Mouse (Mus musculus) stomach, embryonic 16.5 days (tissue): ENCODE data around the gene Mmp20. TPM values are rescaled to one million over a fixed set of nuclear protein-coding genes. Genes with fewer than 3 reads are reported as not detected.

Source experiments
- ATAC-seq: fragments of 200-750 bp; cut with Nextera tagmentation; 2 replicates; pipeline ENCODE4 v1.8.0; 2017; ENCODE audit warnings: moderate number of reproducible peaks, moderate TSS enrichment; ENCODE audit not compliant: insufficient read depth, low FRiP score
- H3K27ac ChIP-seq: fragments of 300-500 bp; sonication (generic); 2 replicates; pipeline ENCODE4 v1.5.1; 2014; ENCODE audit warnings: low read length
- H3K27me3 ChIP-seq: fragments of 300-500 bp; sonication (generic); 2 replicates; pipeline ENCODE4 v1.6.1; 2014; ENCODE audit warnings: low read length, control low read depth, mixed read lengths; ENCODE audit not compliant: control insufficient read depth, insufficient read depth
- H3K36me3 ChIP-seq: fragments of 300-500 bp; sonication (generic); 2 replicates; pipeline ENCODE4 v1.6.1; 2014; ENCODE audit warnings: low read length; ENCODE audit not compliant: control insufficient read depth, insufficient read depth
- H3K4me1 ChIP-seq: fragments of 300-500 bp; sonication (generic); 2 replicates; pipeline ENCODE4 v1.6.1; 2014; ENCODE audit warnings: low read length, control low read depth, mixed read lengths; ENCODE audit not compliant: control insufficient read depth, insufficient read depth
- H3K4me2 ChIP-seq: fragments of 300-500 bp; sonication (generic); 2 replicates; pipeline ENCODE4 v1.6.1; 2014; ENCODE audit warnings: low read depth, low read length, mixed read lengths
- H3K4me3 ChIP-seq: fragments of 300-500 bp; sonication (generic); replicated peaks from 2 replicates; pipeline ENCODE4 v1.5.1; 2014; ENCODE audit warnings: mild to moderate bottlenecking, low read length
- H3K9ac ChIP-seq: fragments of 300-500 bp; sonication (generic); 2 replicates; pipeline ENCODE4 v1.6.1; 2014; ENCODE audit warnings: low read length
- H3K9me3 ChIP-seq: fragments of 300-500 bp; sonication (generic); replicated peaks from 2 replicates; pipeline ENCODE4 v1.6.1; 2016; ENCODE audit warnings: low read length, control low read depth; ENCODE audit not compliant: control insufficient read depth
- WGBS: fragments of 180-500 bp; shearing (Covaris S2); extraction: QIAGEN DNeasy Blood & Tissue Kit; methylation state at CpG from one replicate; pipeline ENCODE4 v1.1.7; 2014; 5-methylcytosine and 5-hydroxymethylcytosine counted together
- polyA plus RNA-seq: library from polyadenylated mRNA; unstranded; fragments of >200 nt; fragmentation: Nextera tagmentation; extraction: Ambion mirVana; gene quantifications from 2 replicates; pipeline ENCODE4 v1.2.1, GENCODE M21; 2015

Mmp20 gene
- polyA plus RNA-seq, 1 experiment from 2014 or later = not detected

DNA sequence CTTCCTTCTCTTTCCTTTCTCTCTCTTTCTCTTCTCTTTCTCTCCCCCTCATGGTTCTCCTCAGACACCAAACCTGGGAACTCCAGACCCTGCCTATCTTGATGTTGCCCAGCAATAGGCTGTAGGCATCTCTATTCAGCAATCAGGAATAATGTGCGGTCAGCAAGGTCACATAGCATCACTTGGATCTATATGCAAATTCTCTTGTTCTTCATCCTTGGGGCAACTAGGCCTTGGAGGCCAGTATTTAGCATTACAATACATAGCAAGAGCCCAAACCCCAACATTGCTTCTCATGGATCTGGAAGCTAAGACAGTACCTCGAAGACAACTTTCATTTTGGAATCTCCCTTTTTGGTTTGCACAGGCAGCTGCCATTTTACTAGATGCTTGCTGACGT, 19.9 kb downstream of the Mmp20 start:
- Histone ChIP-seq H3K4me1 (no peaks in the 10 kb centered on the region), H3K27me3 (no peaks in the 10 kb centered on the region), H3K4me3 (no peak overlapping the region), H3K36me3 (no peaks in the 10 kb centered on the region), H3K27ac (no peak overlapping the region), H3K9ac (no peak overlapping the region), H3K9me3 (no peaks in the 10 kb centered on the region), H3K4me2 (no peak overlapping the region)
- ATAC-seq = no peak
- WGBS = 86% methylated on average over 3 of the region's 3 CpGs

DNA sequence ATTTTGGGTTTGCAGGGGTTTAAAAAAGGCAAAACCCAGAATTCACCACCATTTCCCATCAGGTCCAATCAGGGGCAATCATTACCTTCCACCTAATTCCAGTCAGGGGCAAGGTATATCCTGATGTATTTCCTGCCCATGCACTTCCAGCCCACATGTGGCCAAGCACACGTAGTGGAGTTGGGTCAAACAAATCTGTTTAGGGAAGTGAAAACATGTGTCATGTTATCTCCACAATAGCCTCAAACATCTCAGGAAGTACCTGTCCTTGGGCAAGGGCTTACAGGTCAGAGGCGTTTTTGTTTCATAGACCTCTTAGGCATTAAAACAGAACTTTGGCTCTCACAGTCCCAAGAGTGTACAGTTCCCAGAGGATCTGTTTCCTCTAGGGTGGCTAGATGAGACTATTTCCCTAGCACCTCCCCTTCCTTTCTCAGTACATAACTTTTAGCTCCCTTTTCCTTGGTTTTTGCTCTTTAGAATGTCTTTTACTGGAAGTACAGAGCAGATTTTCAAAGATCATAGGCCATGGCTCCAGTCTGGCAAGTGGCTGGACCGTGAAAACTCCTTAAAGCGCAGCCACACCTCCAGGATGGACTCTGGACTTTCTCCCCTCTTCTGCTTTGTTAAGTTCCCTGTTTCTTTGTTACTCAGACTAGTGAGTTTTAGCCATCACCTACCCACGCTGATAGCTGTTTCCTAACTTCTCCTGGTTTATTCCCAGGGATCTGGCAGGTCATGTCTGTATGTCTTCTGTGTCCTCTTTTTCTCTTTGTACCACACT, 22.6 kb downstream of the Mmp20 start:
- peak; percentile 47; the same call in 1 of the 2 replicates for ATAC-seq
- no peaks in the 10 kb centered on the region for H3K4me1 ChIP-seq
- 62% methylated on average over 5 of the region's 5 CpGs for WGBS
- no peaks in the 10 kb centered on the region for H3K36me3 ChIP-seq
- H3K27ac ChIP-seq = no peak overlapping the region
- H3K27me3 ChIP-seq = no peaks in the 10 kb centered on the region
- H3K9ac ChIP-seq = no peak overlapping the region
- no peak overlapping the region for H3K4me3 ChIP-seq
- no peak overlapping the region for H3K4me2 ChIP-seq
- H3K9me3 ChIP-seq = no peaks in the 10 kb centered on the region

DNA sequence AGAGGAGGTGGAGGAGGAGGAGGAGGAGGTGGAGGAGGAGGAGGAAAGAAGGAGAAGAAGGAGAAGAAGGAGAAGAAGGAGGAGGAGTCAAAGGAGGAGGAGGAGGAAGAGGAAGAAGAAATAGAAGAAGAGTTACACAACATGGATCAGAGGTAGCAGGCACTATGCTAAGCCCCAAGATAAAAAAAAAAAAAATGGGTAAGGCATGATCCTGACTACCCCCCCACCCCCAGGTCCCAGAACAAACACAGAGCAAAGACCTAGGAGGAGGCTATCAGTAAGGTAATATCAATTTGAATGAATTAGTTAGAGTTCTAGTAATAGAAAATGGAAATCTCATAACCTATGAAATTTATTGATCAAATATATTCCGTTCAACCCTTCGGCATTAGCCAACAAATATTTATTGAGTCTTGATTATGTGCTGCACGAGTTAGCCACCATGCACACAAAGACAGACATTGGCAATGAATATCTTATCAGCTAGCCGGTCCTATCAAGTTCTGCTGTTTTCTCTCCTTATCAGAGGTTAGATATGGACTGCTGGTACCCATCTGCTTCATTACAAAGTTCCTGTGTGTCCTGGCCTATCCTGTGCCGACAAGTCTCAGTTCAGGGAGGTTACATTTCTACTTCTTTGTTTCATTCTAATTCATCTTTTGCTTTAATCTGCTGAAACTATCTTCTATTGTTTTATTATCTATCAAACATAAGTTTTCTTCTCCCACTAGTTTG, 24.5 kb downstream of the Mmp20 start:
- H3K27ac ChIP-seq = no peak overlapping the region
- no peak for ATAC-seq
- H3K4me3 ChIP-seq = no peak overlapping the region
- no peak overlapping the region for H3K4me2 ChIP-seq
- no peaks in the 10 kb centered on the region for H3K27me3 ChIP-seq
- no peaks in the 10 kb centered on the region for H3K9me3 ChIP-seq
- no peak overlapping the region for H3K9ac ChIP-seq
- no peaks in the 10 kb centered on the region for H3K4me1 ChIP-seq
- 54% methylated on average over 5 of the region's 5 CpGs for WGBS
- no peaks in the 10 kb centered on the region for H3K36me3 ChIP-seq

DNA sequence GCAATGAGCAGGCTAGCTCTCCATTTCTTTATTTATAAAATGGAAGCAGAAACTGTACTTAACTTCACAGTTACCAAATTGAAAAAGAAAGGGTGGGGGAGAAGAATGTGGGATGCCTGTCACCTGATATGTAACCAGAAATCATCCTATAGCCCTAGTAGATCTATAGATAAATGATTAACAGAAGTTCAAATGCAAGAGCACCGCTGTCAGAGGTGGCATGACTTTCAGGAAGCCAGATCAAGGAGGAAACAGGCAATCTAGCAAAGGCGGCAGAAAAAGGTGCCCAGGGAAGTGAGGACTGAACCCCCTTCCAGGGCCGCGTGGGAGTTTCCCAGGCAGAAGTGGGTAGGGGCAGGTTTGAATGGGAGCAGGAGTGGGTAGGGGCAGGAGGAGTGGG, 29.9 kb downstream of the Mmp20 start:
- Histone ChIP-seq H3K9ac (no peak overlapping the region), H3K27ac (no peak overlapping the region; the same call in 1 of the 2 replicates), H3K27me3 (no peaks in the 10 kb centered on the region), H3K4me3 (no peak overlapping the region), H3K9me3 (no peaks in the 10 kb centered on the region), H3K4me2 (no peak overlapping the region), H3K36me3 (no peaks in the 10 kb centered on the region), H3K4me1 (no peaks in the 10 kb centered on the region)
- 52% methylated on average over 4 of the region's 4 CpGs for WGBS
- no peak for ATAC-seq

DNA sequence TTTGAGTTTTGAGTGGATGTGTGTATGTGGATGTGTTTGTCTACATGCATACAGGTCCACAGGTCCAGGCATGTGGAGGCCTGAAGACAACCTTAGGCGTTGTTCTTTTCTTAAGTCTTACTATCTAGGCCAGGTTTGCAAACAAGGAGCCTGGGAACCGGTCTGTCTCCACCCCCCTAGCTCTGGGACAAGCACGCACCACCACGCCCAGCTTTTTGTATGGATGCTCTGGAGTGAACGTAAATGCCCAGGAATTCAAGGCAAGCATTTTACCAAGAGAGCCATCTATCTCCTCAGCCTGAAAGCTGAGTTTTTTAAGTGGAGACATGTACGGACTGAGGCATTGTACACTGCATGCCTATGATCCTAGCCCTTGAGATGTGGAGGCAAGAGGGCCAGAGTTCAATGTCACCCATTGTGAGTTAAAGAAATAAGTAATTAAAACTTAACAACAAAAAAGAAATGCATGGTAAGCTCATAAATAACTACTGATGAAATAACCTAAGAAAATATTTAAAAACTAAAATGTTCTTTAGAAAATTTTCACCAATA, 31.5 kb downstream of the Mmp20 start:
- Histone ChIP-seq H3K4me1 (no peaks in the 10 kb centered on the region), H3K9me3 (no peaks in the 10 kb centered on the region), H3K4me2 (no peak overlapping the region), H3K27me3 (no peaks in the 10 kb centered on the region), H3K9ac (no peak overlapping the region), H3K27ac (no peak overlapping the region), H3K4me3 (no peak overlapping the region), H3K36me3 (no peaks in the 10 kb centered on the region)
- ATAC-seq = peak; percentile 53; the same call in 1 of the 2 replicates
- WGBS = 65% methylated on average over 6 of the region's 6 CpGs

DNA sequence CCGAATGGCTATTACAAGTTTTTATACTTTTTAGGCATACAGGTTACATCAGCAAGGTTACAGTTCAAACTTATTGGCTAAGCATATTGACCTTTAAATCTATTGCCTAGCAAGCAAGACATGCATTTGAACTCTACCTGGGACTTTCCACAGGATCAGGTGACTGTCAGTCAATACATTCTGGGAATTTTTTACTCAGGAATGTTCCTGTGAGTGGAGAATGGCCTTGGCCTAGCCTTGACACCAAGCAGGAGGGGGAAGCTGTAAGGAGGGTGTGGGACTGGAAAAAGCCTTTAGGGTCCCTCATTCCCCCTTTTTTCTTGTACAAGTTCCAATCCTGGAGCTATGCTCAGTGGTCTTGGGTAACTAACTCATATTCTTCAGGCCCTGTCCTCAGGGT, 33.3 kb downstream of the Mmp20 start:
- Histone ChIP-seq H3K9ac (no peak overlapping the region), H3K27ac (no peak overlapping the region), H3K4me3 (no peak overlapping the region), H3K9me3 (no peaks in the 10 kb centered on the region), H3K4me2 (no peak overlapping the region), H3K27me3 (no peaks in the 10 kb centered on the region), H3K4me1 (no peaks in the 10 kb centered on the region), H3K36me3 (no peaks in the 10 kb centered on the region)
- 88% methylated on average over 1 of the region's 1 CpGs for WGBS
- ATAC-seq = no peak

DNA sequence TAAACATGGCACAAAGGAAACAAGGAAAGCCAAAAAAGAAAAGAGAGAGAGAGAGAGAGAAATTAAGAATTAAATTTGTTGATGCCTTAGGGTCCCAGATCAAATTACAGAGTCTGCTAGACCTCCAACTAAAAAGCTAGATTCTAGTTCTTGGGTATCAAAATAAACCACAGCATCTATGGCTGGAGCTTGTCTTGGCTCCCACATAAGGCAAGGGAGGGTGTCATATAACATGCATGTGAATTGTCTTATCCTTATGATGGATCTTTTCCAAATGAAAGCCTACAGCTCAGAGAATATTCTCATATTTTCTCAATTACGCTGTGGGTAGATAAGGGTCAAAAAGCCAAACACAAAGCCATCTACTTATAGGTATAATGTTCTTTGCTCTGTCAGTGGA, 41.6 kb downstream of the Mmp20 start:
- Histone ChIP-seq H3K4me2 (no peak overlapping the region), H3K9ac (no peak overlapping the region), H3K4me3 (no peak overlapping the region), H3K9me3 (no peaks in the 10 kb centered on the region), H3K27me3 (no peaks in the 10 kb centered on the region), H3K27ac (no peak overlapping the region), H3K4me1 (no peaks in the 10 kb centered on the region), H3K36me3 (no peaks in the 10 kb centered on the region)
- WGBS = 84% methylated on average over 1 of the region's 1 CpGs
- ATAC-seq = no peak

DNA sequence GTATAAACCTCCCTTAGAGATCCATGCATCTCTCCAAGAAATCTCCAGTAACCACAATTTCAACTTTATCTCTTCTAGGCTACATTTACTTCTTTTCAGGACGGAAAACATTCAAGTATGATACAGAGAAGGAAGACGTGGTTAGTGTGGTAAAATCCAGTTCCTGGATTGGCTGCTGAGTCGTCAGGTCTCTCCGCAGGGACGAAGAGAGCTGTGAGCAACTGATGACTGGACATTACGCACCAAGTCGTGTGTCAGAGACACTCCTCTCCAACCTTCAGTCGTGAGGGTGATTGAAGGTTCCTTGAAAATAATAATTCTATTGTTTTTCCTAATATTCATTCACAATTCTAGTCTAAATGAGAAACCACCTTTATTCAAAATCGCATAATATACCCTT, 45.0 kb downstream of the Mmp20 start:
- no peaks in the 10 kb centered on the region for H3K27me3 ChIP-seq
- H3K4me3 ChIP-seq = no peak overlapping the region

DNA sequence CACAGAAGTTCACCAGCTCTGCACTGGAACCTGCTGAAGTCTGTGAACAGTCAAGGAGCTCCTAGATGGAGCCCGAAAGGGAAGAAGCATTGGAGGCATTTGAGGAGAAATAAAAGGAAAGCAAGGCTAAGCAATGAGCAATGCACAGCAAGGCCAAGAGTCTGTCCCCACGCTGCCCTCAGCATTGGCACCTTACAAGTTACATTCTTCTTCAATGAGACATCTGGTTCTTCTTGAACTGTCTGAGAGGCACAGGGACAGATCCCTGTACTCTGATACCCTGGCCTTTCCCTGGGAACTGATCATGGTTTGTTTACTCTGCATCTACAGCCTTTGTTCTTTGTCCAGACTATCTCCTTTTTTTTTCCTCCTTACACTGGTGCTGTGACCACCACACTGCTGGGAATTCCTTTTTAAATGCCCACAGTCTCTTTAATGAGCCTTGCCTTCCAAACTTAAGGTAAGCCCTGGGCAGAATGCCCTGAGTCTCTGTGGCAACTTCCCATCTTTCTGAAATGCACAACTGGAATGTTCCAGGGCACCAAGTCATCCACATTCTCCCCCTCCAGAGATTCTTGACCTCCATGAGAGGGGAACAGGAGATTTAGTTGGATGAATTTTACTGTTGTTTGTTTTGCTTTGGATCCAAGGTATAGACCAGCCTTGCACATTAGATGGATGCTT, 50.3 kb downstream of the Mmp20 start:
- no peak overlapping the region for H3K4me2 ChIP-seq
- H3K27ac ChIP-seq = no peak overlapping the region
- no peak for ATAC-seq
- H3K36me3 ChIP-seq = no peaks in the 10 kb centered on the region
- H3K9me3 ChIP-seq = no peaks in the 10 kb centered on the region
- H3K27me3 ChIP-seq = no peaks in the 10 kb centered on the region
- no peak overlapping the region for H3K9ac ChIP-seq
- no peaks in the 10 kb centered on the region for H3K4me1 ChIP-seq
- H3K4me3 ChIP-seq = no peak overlapping the region
- 74% methylated on average over 2 of the region's 2 CpGs for WGBS

More for the DNA sequence above, 45.0 kb downstream of the Mmp20 start:
- H3K4me2 ChIP-seq = no peak overlapping the region
- no peaks in the 10 kb centered on the region for H3K36me3 ChIP-seq
- no peaks in the 10 kb centered on the region for H3K9me3 ChIP-seq
- no peaks in the 10 kb centered on the region for H3K4me1 ChIP-seq
- ATAC-seq = no peak
- WGBS = 81% methylated on average over 9 of the region's 9 CpGs
- H3K27ac ChIP-seq = no peak overlapping the region
- H3K9ac ChIP-seq = no peak overlapping the region
